Mouse (Mus musculus) forebrain, embryonic 10.5 days (tissue): ENCODE results near the gene Scd2. TPM values are rescaled to one million over a fixed set of nuclear protein-coding genes. Genes with fewer than 3 reads are reported as not detected.
"Not testable (repeated sequence)": the region's sequence is repeated elsewhere in the genome, so short reads cannot be mapped to it uniquely, and the experiment has no call there.

ENCODE experiments used
- DNase-seq: peaks from one replicate; pipeline ENCODE4 v3.0.0-alpha.2; 2017; ENCODE audit warnings: low spot score; ENCODE audit errors: extremely low spot score
- H3K27ac ChIP-seq: fragments of 300-500 bp; sonication (generic); 2 replicates; pipeline ENCODE4 v1.5.1; 2016; ENCODE audit warnings: mild to moderate bottlenecking
- H3K27me3 ChIP-seq: fragments of 300-500 bp; sonication (generic); 2 replicates; pipeline ENCODE4 v1.6.1; 2016; ENCODE audit warnings: mild to moderate bottlenecking; ENCODE audit not compliant: poor library complexity, severe bottlenecking
- H3K36me3 ChIP-seq: fragments of 300-500 bp; sonication (generic); replicated peaks from 2 replicates; pipeline ENCODE4 v1.6.1; 2016; ENCODE audit warnings: mild to moderate bottlenecking, moderate library complexity
- H3K4me1 ChIP-seq: fragments of 300-500 bp; sonication (generic); 2 replicates; pipeline ENCODE4 v1.6.1; 2016
- H3K4me3 ChIP-seq: fragments of 300-500 bp; sonication (generic); 2 replicates; pipeline ENCODE4 v1.5.1; 2016; ENCODE audit warnings: mild to moderate bottlenecking, moderate library complexity
- H3K9me3 ChIP-seq: fragments of 300-500 bp; sonication (generic); 2 replicates; pipeline ENCODE4 v1.6.1; 2016; ENCODE audit warnings: mild to moderate bottlenecking, moderate library complexity
- WGBS: fragments of 180-500 bp; shearing (Covaris S2); methylation state at CpG from one replicate; pipeline ENCODE4 v1.1.7; 2016; 5-methylcytosine and 5-hydroxymethylcytosine counted together
- polyA plus RNA-seq: library from polyadenylated mRNA; unstranded; fragments of >200 nt; fragmentation: Nextera tagmentation; extraction: Ambion mirVana; gene quantifications from 2 replicates; pipeline ENCODE4 v1.2.1, GENCODE M21; 2016

Gene Scd2
- polyA plus RNA-seq, 1 experiment from 2014 or later = 403 TPM

GRCm38 (mm10) chr19:44311306-44312006, 18.0 kb downstream of the Scd2 start:
- H3K4me1 ChIP-seq = peaks cover 45% of the 10 kb centered on the region
- DNase-seq = no peak
- 61% methylated on average over 8 of the region's 8 CpGs for WGBS
- no peaks in the 10 kb centered on the region for H3K27me3 ChIP-seq
- 0 out of 2 replicates have a peak overlapping the region, but pooled peaks have one; percentile 20 for H3K27ac ChIP-seq
- H3K9me3 ChIP-seq = no peaks in the 10 kb centered on the region
- no peak overlapping the region for H3K4me3 ChIP-seq
- H3K36me3 ChIP-seq = peaks cover 30% of the 10 kb centered on the region

- Histone ChIP-seq H3K4me1 (peaks cover 49% of the 10 kb centered on the region), H3K27me3 (no peaks in the 10 kb centered on the region), H3K36me3 (peaks cover 25% of the 10 kb centered on the region), H3K4me3 (no peak overlapping the region), H3K9me3 (no peaks in the 10 kb centered on the region), H3K27ac (no peak overlapping the region)
- DNase-seq = no peak
- 33% methylated on average over 4 of the region's 4 CpGs for WGBS
These were observed 18.5 kb downstream of the Scd2 start for GRCm38 (mm10) chr19:44312007-44312360.

DNA sequence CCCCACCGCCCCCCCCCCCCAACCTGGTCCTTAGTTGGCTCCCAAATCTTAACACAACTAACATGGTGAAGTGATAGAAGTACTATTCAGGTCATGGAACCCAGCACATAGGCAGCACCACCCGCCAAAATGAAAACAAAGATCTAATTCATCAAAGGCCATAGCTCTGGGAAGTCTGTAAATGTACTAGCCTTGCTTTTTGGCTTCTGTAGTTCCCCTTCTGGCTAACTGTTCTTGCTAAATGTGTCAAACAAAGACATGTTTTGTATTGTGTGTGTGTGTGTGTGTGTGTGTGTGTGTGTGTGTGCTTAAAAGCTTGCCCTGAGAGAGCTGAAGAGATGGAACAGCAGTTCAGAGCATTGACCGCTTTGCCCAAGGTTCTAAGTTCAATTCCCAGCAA, 19.6 kb downstream of the Scd2 start:
- 85% methylated on average over 3 of the region's 3 CpGs for WGBS
- Histone ChIP-seq H3K27ac (no peak overlapping the region), H3K4me3 (no peak overlapping the region), H3K36me3 (peaks cover 14% of the 10 kb centered on the region), H3K9me3 (no peaks in the 10 kb centered on the region; the same call in 1 of the 2 replicates), H3K4me1 (peaks cover 49% of the 10 kb centered on the region), H3K27me3 (no peaks in the 10 kb centered on the region)
- DNase-seq = no peak

GRCm38 (mm10) chr19:44314327-44314759, 20.9 kb downstream of the Scd2 start:
- 5% methylated on average over 18 of the region's 18 CpGs for WGBS
- Histone ChIP-seq H3K9me3 (no peaks in the 10 kb centered on the region; the same call in 1 of the 2 replicates), H3K27me3 (no peaks in the 10 kb centered on the region), H3K4me3 (peak overlapping the region; percentile 63), H3K4me1 (peaks cover 49% of the 10 kb centered on the region), H3K27ac (peak overlapping the region; percentile 83), H3K36me3 (peaks cover 3% of the 10 kb centered on the region)
- DNase-seq = peak; percentile 86

DNA sequence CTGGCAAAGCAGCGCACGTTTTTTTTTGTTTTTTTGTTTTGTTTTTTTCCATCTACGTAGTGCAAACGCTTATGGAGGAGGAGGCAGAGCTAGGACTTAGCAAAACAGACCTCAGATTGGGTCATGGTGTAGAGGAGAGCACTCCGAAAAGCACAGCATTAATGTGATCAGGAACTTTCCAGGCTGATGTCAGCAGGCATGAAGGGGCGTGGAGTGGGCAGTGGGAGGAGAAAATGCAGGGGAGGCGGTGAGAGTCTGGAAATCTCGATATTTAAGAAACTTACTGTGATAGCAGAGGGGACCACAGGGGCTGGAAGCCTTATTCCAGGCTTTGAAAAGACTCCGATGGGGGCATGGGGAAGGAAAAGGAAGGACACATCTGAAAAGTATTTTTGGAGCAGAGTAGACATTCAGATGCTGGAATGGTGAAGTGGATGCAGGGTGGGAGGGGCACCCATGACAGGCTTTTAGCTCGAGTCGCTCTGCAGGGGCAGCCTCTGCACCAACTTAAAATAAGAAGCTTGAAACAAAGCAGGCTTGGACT, 21.5 kb downstream of the Scd2 start:
- Histone ChIP-seq H3K4me1 (peaks cover 49% of the 10 kb centered on the region), H3K27me3 (no peaks in the 10 kb centered on the region), H3K27ac (peak overlapping the region; percentile 83), H3K36me3 (no peaks in the 10 kb centered on the region), H3K4me3 (peak overlapping the region; percentile 63), H3K9me3 (no peaks in the 10 kb centered on the region; the same call in 1 of the 2 replicates)
- DNase-seq = no peak
- WGBS = under 1% methylated on average over 11 of the region's 11 CpGs

DNA sequence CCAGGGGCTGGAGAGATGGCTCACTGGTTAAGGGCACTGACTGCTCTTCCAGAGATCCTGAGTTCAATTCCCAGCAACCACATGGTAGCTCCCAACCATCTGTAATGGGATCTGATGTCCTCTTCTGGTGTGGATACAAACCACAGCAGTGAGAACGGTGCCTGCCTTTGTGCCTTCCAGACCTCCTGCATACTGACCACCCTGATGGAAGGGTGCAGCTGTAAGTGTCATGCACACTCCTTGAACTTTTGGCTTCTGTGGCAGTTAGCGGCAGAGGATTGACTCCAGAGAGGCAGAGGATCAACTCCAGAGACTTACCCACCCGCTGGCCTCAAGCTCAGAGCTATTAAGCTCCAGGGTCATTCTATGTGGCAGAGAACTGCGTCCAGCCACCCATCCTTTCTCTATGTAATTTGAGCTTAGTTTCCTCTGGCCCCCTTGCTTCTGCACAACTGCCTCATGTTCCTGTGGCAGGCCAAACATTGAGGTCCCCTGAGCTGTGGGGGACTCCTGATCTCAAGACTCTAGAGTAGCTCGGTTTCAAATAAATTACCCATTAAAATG, 23.4 kb downstream of the Scd2 start:
- Histone ChIP-seq H3K4me1 (peaks cover 32% of the 10 kb centered on the region), H3K27me3 (no peaks in the 10 kb centered on the region), H3K4me3 (no peak overlapping the region), H3K27ac (no peak overlapping the region), H3K9me3 (no peaks in the 10 kb centered on the region; the same call in 1 of the 2 replicates), H3K36me3 (no peaks in the 10 kb centered on the region)
- DNase-seq = no peak
- 64% methylated on average over 5 of the region's 5 CpGs for WGBS

GRCm38 (mm10) chr19:44317391-44317790, 23.9 kb downstream of the Scd2 start:
- no peaks in the 10 kb centered on the region; the same call in 1 of the 2 replicates for H3K9me3 ChIP-seq
- no peak overlapping the region for H3K4me3 ChIP-seq
- H3K36me3 ChIP-seq = no peaks in the 10 kb centered on the region
- DNase-seq = no peak
- no peak overlapping the region for H3K27ac ChIP-seq
- no peaks in the 10 kb centered on the region for H3K27me3 ChIP-seq
- H3K4me1 ChIP-seq = peaks cover 27% of the 10 kb centered on the region
- WGBS = 74% methylated on average over 5 of the region's 5 CpGs

DNA sequence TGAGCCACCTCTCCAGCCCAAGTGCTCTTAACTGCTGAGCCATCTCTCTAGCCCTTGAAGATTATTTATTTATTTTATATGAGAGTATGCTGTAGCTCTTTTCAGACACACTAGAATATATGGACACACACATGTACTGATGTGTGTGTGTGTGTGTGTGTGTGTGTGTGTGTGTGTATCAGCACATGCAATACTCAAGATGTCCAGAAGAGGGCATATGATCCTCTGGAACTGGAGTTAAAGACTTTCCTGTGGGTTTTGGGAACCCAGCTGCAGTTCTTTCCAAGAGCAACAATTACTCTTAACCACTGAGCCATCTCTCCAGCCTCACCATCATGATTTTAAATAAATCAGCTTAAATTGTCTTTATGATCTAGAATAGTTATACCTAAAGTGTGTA, 25.1 kb downstream of the Scd2 start:
- Histone ChIP-seq H3K36me3 (no peaks in the 10 kb centered on the region), H3K27ac (no peak overlapping the region), H3K4me1 (peaks cover 24% of the 10 kb centered on the region), H3K27me3 (no peaks in the 10 kb centered on the region), H3K9me3 (no peaks in the 10 kb centered on the region; the same call in 1 of the 2 replicates), H3K4me3 (no peak overlapping the region)
- DNase-seq = no peak

- Histone ChIP-seq H3K9me3 (no peaks in the 10 kb centered on the region; the same call in 1 of the 2 replicates), H3K27me3 (no peaks in the 10 kb centered on the region), H3K36me3 (no peaks in the 10 kb centered on the region), H3K27ac (no peak overlapping the region), H3K4me3 (no peak overlapping the region), H3K4me1 (peaks cover 9% of the 10 kb centered on the region)
- WGBS = 83% methylated on average over 3 of the region's 3 CpGs
- DNase-seq = no peak
These were observed 26.8 kb downstream of the Scd2 start for GRCm38 (mm10) chr19:44320316-44320715.

DNA sequence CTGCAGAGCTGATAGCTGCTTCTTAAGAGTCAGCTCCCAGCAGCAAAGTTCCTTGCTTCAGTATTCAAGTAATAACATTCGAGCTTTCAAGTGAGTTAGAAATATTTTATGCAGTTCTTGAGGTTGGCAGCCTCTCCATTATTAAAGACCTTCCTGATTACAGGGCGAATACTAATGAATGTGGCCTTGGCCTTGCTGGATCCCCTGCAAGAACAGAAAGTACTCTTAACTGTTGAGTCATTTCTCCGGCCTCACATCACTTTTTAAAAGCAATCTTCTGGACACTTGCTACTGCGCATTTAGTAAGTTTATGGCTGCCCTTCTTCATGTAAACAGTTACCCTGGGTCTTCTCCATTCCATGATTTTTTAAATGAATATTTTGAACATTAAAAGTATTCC, 27.7 kb downstream of the Scd2 start:
- peaks cover 4% of the 10 kb centered on the region; the same call in 1 of the 2 replicates for H3K4me1 ChIP-seq
- H3K27ac ChIP-seq = no peak overlapping the region
- H3K36me3 ChIP-seq = no peaks in the 10 kb centered on the region
- no peaks in the 10 kb centered on the region for H3K27me3 ChIP-seq
- peaks cover 4% of the 10 kb centered on the region for H3K9me3 ChIP-seq
- no peak overlapping the region for H3K4me3 ChIP-seq
- 87% methylated on average over 4 of the region's 4 CpGs for WGBS
- no peak for DNase-seq

DNA sequence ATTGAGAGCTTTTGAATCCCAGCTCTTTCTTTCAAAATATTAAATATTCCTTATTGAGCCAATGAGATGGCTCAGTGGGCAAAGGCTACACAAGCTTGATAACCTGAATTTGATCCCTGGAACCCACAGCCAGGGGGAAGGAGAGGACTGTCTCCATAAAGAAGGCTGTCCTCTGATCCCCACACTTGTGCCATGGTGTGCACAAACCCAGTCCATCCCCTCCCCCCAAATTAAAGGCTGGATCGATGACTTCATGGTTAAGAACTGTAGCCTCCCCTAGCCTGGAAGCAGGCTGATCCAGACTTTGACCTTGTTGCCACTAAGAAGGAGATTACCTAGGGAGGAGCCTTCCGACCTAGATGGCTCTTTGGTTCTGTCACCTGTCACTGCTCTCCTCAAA, 28.2 kb downstream of the Scd2 start:
- WGBS = 85% methylated on average over 2 of the region's 2 CpGs

GRCm38 (mm10) chr19:44329566-44329965, 36.1 kb downstream of the Scd2 start:
- H3K36me3 ChIP-seq = no peaks in the 10 kb centered on the region
- H3K9me3 ChIP-seq = peaks cover 5% of the 10 kb centered on the region
- H3K4me1 ChIP-seq = peaks cover 2% of the 10 kb centered on the region; the same call in 1 of the 2 replicates
- H3K4me3 ChIP-seq = no peak overlapping the region
- H3K27ac ChIP-seq = no peak overlapping the region
- 89% methylated on average over 2 of the region's 2 CpGs for WGBS
- H3K27me3 ChIP-seq = no peaks in the 10 kb centered on the region
- DNase-seq = no peak

More for the DNA sequence above, 28.2 kb downstream of the Scd2 start:
- H3K4me3 ChIP-seq = no peak overlapping the region
- H3K27me3 ChIP-seq = no peaks in the 10 kb centered on the region
- H3K36me3 ChIP-seq = no peaks in the 10 kb centered on the region
- peaks cover 4% of the 10 kb centered on the region; the same call in 1 of the 2 replicates for H3K4me1 ChIP-seq
- DNase-seq = no peak
- H3K9me3 ChIP-seq = peaks cover 5% of the 10 kb centered on the region
- no peak overlapping the region for H3K27ac ChIP-seq

DNA sequence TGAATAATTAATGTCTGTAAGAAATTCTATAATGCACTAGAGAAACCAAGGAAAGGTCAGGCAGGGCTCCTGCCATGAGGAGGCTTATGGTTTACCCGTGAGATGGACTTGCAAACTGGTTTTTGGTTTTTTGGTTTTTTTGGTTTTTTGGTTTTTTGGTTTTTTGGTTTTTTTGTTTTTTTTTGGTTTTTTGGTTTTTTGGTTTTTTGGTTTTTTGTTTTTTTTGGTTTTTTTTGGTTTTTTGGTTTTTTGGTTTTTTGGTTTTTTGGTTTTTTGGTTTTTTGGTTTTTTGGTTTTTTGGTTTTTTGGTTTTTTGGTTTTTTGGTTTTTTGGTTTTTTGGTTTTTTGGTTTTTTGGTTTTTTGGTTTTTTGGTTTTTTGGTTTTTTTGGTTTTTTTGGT, 37.7 kb downstream of the Scd2 start:
- not testable (repeated sequence) for H3K9me3 ChIP-seq, H3K27ac ChIP-seq, H3K4me3 ChIP-seq, H3K4me1 ChIP-seq, H3K27me3 ChIP-seq, DNase-seq, H3K36me3 ChIP-seq
- 100% methylated on average over 1 of the region's 1 CpGs for whole genome bisulfite sequencing
